Mouse (Mus musculus) CH12.LX (cell line): ENCODE data around the gene Polr1d.

Experiments
- CTCF ChIP-seq, 2 experiments: IDR thresholded peaks in 1 of 2; conservative IDR thresholded peaks in 1 of 2; 2 replicates each; pipeline ENCODE4 v1.5.1; 2011 to 2012; ENCODE audit warnings: low read depth in 2 of 2, low read length in 2 of 2, improper control_type of control experiment in 1 of 2, inconsistent platforms in 1 of 2, mild to moderate bottlenecking in 1 of 2, moderate library complexity in 1 of 2
- POLR2A ChIP-seq: IDR thresholded peaks from 2 replicates; pipeline ENCODE4 v1.6.1; 2011; ENCODE audit warnings: low read depth, mild to moderate bottlenecking, improper control_type of control experiment, low read length

- TF ChIP-seq CTCF (conservative IDR thresholded peaks at IDR 0.05 in 1 of 2, IDR thresholded peaks at IDR 0.05 in 1 of 2; ENCODE audit: low read depth in 2 of 2, low read length in 2 of 2) (no peak), POLR2A (no peak)
Observed at GRCm38 (mm10) chr5:147155449-147156133, 78.7 kb downstream of the Polr1d start.
